Mouse (Mus musculus) small intestine, adult 2 months (tissue): ENCODE measurements around the gene Rab11fip4.

Experiments used
- CTCF ChIP-seq: fragments of 200-500 bp; IDR thresholded peaks from 2 replicates; pipeline ENCODE4 v1.5.1; 2012; ENCODE audit warnings: low read depth, mild to moderate bottlenecking, control low read depth, inconsistent platforms, low read length, moderate library complexity, mixed read lengths; ENCODE audit not compliant: insufficient replicate concordance, insufficient read length; ENCODE audit errors: extremely low read depth
- POLR2A ChIP-seq: fragments of 200-500 bp; IDR thresholded peaks from 2 replicates; pipeline ENCODE4 v1.6.1; 2012; ENCODE audit warnings: low read depth, mild to moderate bottlenecking, control low read depth, inconsistent platforms, low read length, moderate library complexity

DNA sequence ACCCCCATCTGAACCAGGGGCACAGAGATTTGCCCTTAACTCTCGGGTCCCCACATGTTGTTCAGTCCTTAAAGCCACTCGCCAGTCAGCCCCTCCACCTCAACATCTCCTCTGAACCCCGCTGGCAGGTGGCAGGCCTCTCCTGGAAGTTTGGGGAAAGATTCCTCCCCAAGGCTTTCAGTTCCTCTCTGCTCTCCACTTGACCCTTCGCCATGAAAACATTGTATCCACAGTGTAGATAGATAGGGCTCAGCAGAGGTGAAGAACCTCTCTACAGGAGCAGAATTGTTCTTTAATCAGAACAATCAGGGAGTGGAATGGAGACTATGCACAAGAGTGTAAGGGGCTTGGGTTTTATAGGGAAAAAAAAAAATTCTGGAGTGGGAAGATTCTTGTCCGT is 66.0 kb downstream of the Rab11fip4 start:
- TF ChIP-seq CTCF, result no peak
- no peak for TF ChIP-seq POLR2A
